Mouse (Mus musculus): Measurements from ENCODE around the gene Zfp593.

The Zfp593 gene

GRCm38 (mm10) chr4:134222793-134223600 is 22.4 kb downstream of the Zfp593 start:
- DNase-seq (ENCODE audit: low read depth), result no peak

GRCm38 (mm10) chr4:134206488-134207053 is 38.8 kb downstream of the Zfp593 start:
- DNase-seq (ENCODE audit: low read depth), result no peak

GRCm38 (mm10) chr4:134203340-134203896 is 42.0 kb downstream of the Zfp593 start:
- no peak for DNase-seq (ENCODE audit: low read depth)

GRCm38 (mm10) chr4:134202904-134203303 is 42.5 kb downstream of the Zfp593 start, which contains the start of gene Gm7534:
Gm7534 (minus strand) TSS chr4:134203004.
- no peak for DNase-seq (ENCODE audit: low read depth)

DNA sequence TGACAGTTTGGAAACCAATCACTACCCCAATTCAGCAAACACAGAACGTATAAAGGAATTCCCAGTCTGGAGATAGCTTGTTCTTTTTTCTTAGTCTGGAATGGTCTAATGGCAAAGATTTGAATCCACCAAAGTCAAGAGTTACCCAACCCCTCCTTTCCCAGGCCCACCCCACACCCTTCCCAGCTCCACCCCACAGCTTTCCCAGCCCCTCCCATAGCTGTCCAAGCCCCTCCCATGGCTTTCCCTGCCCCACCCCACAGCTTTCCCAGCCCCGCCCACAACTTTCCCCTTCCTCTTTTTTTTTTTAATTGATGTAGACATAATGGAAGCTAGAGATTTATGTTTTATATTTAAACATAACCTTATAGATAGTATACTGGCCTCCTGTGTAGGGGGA is 46.0 kb downstream of the Zfp593 start:
- DNase-seq (ENCODE audit: low read depth), result no peak
